Mouse (Mus musculus): ENCODE results near the gene Fam187b.

Gene Fam187b

GRCm38 (mm10) chr7:31008889-31009288 lies 35.3 kb downstream of the Fam187b start:
- no peak for ATAC-seq (ENCODE audit: low TSS enrichment)

DNA sequence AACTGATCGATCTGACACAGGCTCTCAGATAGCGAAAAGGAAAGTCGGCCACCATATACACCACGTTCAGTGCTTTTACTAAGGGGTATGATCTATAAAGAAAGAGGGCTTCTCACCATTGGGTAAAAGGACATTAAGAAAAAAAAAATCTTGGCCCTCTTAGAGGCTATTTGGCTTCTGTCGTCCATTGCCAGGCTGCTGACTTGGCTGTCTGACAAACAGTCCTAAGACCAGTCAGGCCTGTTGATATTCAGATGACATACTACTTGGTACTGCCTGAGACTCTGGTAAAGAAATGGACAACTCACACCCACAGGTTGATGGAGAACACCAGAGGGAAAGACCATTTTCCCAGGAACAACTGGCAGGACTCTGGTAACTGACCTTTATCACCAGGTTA lies 39.4 kb downstream of the Fam187b start:
- ATAC-seq (ENCODE audit: low TSS enrichment), result no peak

DNA sequence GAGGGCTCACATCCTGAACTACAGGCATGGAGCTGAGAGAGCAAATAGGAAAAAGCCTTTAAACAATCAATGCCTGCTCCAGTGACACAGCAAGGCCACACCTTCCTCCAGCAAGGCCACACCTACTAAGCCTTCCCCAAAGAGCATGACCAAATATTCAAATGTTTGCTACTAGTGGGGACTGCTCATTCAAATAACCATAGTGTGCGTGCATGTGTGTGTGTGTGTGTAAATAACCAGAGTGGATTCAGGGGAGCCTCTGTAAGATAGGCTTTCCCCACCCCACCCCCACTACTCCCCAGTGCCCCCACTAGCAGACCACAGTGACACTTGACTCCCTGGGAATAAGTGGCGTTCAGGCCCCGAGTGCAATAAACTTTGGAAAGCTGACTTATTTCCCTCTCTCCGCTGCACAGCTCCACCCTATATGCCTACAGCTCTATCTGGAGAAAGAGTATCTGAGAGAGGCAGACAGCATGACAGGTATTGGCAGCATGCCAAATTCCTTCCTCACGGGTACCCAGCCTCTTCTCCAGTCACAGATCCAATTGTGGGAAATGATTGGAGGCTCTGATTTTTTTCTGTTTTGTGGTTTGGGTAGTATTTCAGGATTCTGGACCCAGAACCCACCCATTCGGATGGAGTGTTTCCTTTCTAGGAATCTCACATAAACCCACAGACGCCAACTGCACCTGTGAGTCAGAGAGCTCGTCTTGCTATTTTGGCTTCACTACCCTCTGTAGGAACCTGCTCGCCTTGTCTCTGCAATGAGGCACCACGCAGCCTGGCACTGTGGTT lies 43.7 kb downstream of the Fam187b start:
- ATAC-seq (ENCODE audit: low TSS enrichment), result peak; percentile 98

GRCm38 (mm10) chr7:31028609-31029008 lies 55.0 kb downstream of the Fam187b start:
- ATAC-seq (ENCODE audit: low TSS enrichment), result no peak

- ATAC-seq (ENCODE audit: low TSS enrichment), result no peak
Measured at GRCm38 (mm10) chr7:31030717-31031116, 57.1 kb downstream of the Fam187b start.

- no peak for ATAC-seq (ENCODE audit: low TSS enrichment)
Measured at GRCm38 (mm10) chr7:31031731-31032130, 58.1 kb downstream of the Fam187b start.

DNA sequence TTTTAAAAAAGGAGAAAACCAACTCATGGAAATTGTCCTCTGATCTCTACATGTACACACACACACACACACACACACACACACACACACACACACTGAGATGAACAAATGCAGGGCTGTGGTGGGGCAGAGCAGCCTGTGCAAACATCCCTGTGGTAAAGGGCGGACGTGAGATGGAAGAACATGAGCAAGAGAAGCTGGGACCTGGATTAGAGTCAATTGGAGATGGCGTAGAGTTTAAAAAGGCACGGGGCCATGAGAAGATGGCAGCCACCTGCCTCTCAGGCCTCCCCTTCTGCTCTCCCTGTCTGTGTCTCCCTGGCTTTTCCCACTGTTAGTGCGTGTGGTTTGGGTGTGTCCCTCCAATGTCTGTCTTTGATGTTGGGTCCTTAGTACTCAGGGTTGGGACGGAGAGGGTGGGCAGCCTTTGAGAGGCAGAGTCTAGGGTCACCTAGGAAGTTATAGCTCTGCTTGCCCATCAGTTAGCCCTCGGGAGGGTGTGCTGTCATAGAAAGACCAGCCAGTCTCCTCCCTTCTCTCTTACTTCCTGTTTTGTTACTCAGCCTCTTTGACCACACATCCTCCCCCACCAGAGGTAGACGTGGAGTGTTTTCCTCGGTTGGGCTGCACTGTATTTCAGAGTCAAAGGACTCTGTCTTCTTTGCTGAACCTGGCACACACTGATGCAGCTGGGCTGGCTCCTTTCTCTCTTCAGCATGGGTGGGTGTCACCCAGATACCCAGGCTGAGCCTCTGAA lies 60.0 kb downstream of the Fam187b start:
- ATAC-seq (ENCODE audit: low TSS enrichment), result no peak; the same call in 1 of the 2 replicates

GRCm38 (mm10) chr7:31034789-31035188 lies 61.2 kb downstream of the Fam187b start:
- no peak for ATAC-seq (ENCODE audit: low TSS enrichment)

DNA sequence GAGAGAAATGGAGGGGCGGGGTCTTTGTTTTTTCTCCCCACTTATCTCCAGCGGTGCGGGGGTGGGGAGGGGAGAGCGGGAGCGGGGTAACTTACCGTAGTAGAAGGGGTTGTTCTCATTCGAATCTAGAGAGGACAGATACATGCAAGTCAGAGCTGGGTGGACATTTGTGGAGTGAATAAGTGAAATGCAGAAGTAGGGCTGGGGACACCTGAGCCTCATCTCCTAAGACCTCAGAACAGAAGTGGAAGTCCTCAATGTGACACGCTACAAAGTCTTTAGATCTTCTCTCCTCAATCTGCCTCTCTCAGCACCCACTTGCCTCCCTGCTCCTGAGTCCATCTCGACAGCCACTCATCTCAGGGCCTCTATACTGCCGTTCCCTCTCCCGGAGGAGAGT lies 61.7 kb downstream of the Fam187b start:
- ATAC-seq (ENCODE audit: low TSS enrichment), result no peak

DNA sequence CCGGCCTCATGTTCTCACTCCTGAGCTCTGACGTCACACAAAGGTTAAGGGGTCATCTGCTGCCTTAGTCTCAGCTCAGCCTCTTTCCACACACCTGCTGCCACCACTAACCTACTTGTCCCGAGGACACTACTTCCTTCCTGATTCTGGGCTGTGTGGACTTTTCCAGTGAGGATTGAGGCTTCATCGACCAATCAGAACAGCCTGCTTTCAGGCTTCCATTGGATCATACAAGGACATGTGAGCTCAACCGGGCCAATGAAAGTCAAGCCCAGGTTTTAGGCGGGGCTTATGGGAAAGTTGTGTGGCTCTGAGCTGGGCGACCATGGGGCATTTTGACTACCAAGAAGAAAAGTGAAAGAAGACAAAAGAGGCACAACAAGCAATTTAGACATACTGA lies 63.3 kb downstream of the Fam187b start:
- no peak for ATAC-seq (ENCODE audit: low TSS enrichment)

DNA sequence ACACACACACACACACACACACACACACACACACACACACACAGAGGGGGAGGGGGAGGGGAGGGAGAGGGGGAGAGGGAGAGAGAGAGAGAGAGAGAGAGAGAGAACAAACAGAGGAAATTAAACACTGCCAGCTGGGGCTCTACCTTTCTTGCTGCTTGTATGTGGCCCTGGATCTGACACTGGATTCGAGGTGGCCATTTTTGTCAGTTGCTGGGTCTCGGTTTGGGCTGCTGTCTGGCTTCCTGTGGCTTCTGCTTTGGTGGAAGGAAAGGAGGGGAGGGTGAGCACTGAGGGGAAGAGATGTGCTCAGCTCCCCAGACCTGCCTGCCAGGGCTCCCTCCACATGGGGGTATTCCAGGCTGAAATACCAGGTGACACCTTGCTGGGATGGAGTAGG lies 64.1 kb downstream of the Fam187b start:
- ATAC-seq (ENCODE audit: low TSS enrichment), result no peak

- no peak for ATAC-seq (ENCODE audit: low TSS enrichment)
Measured at GRCm38 (mm10) chr7:31039011-31039410, 65.4 kb downstream of the Fam187b start.

Data from frontal cortex, adult (tissue).